Mouse (Mus musculus): ENCODE results near the gene Lamtor3.
"Not testable (repeated sequence)": the region's sequence is repeated elsewhere in the genome, so short reads cannot be mapped to it uniquely, and the experiment has no call there.

The Lamtor3 gene

DNA sequence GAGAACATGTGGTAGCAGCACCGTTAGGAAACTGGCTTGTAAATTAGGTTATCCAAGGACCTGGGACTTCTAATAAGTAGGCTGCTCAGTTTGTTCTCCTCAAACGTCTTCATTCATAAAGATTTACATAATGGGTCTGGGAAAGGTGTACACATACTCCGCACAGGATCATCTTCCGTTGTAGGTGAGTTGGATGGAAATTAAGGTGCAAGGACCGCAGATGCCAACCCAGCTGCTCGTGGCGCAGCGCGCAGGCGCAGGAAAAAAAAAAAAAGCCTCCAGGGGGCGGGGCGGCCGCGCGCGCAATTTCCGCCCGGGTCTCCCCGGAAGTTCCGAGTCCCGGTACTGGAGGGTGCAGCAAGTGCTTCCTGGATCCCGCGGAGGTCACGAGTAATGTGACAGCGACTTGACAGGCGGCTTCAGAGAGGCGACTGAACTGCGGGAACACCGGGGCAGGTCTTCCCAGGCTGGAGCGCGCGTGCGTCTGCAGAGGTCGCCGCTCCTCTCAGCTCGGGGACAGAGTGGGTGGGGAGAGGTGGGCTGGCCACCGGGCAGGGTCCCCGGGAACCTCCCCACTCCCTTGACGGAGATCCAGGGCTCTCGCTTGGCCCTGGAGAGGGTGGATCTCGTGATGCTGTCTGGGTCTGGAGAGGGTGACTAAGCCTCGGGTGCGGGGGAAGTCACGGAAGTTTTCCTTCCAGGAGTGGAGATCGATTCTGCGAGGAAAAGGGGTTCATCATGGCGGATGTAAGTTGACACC, at the start of gene Lamtor3:
TSS of gene Lamtor3 (plus strand) at position 335 of the 760 bp plus-strand sequence.
- peak; percentile 85 to 90 for DNase-seq (ENCODE audit: low spot score in 2 of 2)

DNA sequence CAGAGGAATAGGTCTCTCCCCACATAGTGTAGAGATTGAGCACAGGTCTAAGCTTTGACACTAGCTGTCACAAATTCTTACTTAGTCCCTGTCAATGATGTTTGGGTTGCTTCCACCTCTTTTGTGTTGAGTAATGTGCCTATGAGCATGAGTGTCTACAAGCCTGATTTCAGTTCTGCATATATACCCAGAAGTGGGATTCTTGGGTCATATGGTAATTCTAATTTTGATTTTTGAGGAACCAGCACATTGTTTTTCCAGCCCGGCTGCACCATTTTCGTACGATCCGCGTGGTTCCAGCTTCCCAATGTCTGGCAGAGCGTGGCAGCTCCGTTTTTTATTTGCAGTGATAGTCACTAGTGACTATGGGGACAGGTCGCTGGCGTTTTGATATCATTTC, 48.9 kb upstream of the Lamtor3 start:
- no peak for DNase-seq (ENCODE audit: low spot score in 2 of 2)

GRCm38 (mm10) chr3:137879313-137879712, 39.0 kb upstream of the Lamtor3 start:
- DNase-seq (ENCODE audit: low spot score in 2 of 2), result no peak

DNA sequence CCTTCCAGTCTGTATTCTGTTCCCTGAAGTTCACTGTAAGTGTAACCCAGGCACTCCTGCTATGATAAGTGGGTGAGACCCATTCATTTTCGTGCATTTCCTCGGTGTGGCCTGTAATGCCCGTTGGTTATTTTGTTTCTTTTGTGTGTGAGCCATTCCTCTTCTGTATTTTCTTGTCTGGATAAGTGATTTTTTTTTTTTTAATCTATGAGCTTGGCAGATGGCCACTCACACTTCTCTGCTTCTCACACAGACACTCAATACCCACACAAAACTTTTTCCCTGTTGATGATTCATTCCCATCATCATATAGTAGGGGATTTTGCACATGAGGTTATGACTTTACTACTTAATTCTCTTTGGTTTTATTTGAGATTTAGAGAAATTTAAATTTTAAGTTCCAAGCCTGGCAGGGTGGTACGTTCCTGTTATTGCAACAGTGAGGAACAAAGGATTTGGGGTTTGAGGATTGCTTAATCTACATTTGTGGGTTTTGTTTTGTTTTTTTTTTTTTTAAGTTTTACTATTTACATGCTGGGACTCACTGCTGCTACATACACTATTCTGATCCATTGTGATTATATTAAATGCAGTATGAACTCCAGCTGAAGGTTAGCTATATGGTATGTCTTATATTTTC, 38.1 kb upstream of the Lamtor3 start:
- DNase-seq (ENCODE audit: low spot score in 2 of 2), result no peak

GRCm38 (mm10) chr3:137881093-137881492, 37.2 kb upstream of the Lamtor3 start:
- DNase-seq (ENCODE audit: low spot score in 2 of 2), result no peak

DNA sequence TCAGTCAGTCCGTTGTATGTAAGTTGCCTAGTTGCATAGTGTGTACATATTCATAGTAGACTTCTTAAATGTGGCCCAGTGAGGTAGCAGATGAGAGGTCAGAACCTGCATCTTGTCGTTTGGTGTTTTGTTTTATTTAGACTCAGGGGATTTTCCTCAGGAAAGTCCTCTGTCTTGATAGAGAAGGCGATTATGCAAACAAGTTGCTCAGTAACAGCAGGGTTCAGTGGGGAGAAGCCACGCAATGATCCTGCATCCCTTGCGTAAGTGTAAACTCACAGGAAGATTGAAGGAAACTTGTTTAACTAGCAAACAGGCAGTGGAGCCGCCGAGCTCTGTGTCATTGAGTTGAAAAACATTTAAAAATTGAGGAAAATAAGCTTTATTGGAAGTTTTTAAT, 30.3 kb upstream of the Lamtor3 start:
- no peak for DNase-seq (ENCODE audit: low spot score in 2 of 2)

DNA sequence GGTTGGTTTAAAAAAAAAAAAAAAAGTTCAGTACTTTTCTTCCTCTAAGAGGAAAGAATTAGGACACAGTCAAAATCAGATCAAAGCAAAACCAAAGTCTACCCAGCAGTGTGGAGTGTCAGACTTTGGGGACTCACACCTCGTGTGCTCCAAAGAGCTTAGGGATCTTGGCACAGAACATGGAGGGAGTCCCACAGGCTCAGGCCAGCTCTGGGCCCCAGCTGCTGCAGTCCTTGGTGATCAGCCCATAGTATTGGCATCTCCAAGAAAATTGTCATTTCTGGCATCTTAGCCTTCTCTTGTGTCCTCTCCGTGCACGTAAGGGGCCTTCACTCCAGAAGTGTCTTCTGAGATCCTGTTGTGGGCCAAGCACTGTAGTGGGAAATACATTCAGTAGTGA, 27.2 kb upstream of the Lamtor3 start:
- DNase-seq (ENCODE audit: low spot score in 2 of 2), result no peak

DNA sequence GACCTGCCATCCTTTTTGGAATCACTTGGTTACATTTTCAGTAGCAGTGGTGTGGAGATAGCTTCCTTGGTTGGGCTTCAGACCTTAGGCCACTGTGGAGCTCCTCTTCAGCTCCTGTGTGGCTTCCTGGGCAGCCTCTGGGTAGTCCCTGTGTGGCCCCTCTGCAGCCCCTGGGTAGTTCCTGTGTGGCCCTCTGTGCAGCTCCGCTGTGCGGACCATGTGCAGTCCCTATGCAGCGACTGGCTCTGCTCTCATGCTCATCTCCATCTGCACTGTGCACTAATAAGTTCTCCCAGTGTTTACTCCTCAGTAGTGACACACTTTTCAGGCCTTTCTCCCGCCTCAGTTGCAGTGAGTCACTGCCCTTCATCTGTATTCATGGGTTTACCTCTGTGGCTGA, 26.2 kb upstream of the Lamtor3 start:
- no peak for DNase-seq (ENCODE audit: low spot score in 2 of 2)

- no peak for DNase-seq (ENCODE audit: low spot score in 2 of 2)
These were observed 24.5 kb upstream of the Lamtor3 start for GRCm38 (mm10) chr3:137893789-137894188.

GRCm38 (mm10) chr3:137895196-137895595, 23.1 kb upstream of the Lamtor3 start:
- no peak for DNase-seq (ENCODE audit: low spot score in 2 of 2)

DNA sequence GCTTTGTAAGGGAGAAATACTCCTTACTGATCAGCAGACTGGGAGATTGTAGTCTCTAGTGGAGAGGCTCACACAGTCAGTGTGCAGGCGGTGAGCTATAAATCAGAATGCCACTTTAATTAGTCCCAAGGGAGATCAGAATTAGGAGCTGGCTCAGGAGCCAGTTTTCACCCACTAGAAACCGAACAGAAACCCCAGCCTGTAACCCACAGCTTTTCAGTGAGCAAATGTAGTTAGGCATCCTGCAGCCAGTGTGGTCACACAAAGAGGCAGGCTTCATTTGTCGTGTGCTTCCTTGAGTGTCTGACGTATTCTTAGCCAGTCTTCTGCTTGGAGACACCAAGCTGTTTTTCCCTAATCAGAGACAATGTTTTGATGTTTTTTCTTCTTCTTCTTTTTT, 21.9 kb upstream of the Lamtor3 start:
- no peak for DNase-seq (ENCODE audit: low spot score in 2 of 2)

DNA sequence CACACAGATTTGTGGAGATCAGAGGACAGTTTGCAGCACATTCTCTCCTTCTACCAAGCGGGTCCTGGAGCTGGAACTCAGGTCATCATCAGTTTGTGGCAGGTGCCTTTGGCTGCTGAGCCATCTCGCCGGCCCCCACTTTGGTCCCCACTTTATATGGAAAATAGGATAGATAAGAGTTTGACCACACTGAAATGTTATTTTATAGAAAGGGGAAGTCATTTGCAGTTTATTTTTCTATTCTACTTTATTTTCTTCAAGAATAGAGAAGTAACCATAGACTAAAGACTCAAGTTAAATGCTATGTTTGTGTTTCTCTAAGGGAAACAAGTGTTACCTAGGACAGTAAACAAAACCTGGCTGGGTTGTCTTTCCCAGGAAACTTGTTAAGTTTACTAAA, 21.4 kb upstream of the Lamtor3 start:
- no peak for DNase-seq (ENCODE audit: low spot score in 2 of 2)

- DNase-seq (ENCODE audit: low spot score in 2 of 2), result no peak
These were observed 20.6 kb upstream of the Lamtor3 start for GRCm38 (mm10) chr3:137897685-137898084.

- DNase-seq (ENCODE audit: low spot score in 2 of 2), result no peak
These were observed 18.2 kb upstream of the Lamtor3 start for GRCm38 (mm10) chr3:137900149-137900548.

DNA sequence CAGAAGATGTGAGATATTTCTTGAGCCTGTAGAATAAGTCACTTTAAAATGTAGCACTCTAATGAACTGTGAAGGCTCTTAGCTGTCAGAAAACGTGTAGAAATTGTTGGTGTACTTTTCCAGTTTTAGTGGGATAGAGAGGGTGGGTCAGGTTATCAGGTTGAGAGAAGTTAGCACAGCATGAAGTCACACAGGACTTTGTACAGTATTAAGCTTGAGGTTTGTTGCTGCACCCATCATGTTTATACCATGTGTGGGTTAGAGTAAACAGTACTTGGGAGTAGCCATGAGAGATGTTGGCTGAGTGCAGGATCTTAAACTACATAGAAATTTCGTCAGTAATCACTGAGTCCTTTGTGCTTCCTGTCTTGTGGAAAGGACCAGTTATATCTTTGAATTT, 5.2 kb upstream of the Lamtor3 start:
- DNase-seq (ENCODE audit: low spot score in 2 of 2), result no peak

- not testable (repeated sequence) for DNase-seq (ENCODE audit: low spot score in 2 of 2)
These were observed 3.7 kb upstream of the Lamtor3 start for GRCm38 (mm10) chr3:137914567-137914966.

- DNase-seq (ENCODE audit: low spot score in 2 of 2), result no peak
These were observed 573 bp upstream of the Lamtor3 start for GRCm38 (mm10) chr3:137917694-137918171.

DNA sequence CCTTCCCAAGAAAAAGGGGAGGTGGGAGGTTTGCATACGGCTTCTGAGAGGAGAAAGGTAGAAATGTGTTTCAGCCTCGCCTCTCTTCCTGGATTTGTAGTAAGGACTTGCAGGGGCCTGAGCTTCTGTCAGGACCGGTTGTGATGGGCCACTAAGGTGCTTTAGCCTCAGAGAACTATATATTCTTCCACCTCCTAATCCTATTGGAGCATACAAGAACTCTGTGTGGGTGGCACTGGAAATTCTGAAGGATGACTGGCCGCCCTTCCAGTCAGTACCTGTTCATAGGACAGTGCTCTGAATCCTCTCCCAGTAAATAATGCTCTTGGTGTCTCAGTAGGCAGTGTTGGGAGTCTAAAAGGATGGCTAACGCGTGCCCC, 616 bp downstream of the Lamtor3 start:
- DNase-seq (ENCODE audit: low spot score in 2 of 2), result no peak

GRCm38 (mm10) chr3:137919398-137919797, 1.1 kb downstream of the Lamtor3 start:
- no peak for DNase-seq (ENCODE audit: low spot score in 2 of 2)

DNA sequence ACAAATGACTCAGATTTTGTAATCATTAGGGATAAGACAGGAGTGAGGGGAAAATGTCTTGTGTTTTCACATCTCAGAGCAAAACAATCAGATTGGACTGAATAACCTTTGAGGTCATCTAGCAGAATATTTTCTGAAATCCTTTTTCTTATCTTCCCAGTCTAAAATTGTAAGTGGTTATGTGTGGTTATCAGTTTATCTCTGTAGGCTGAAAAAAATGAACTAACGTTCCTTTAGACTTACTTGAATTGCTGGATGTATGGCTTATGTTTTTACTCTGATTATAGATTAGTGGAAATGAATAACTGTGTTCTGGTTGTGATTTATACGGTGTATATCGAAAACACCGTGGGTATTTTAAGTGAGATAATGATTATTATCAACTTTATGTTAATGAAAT, 2.3 kb downstream of the Lamtor3 start:
- no peak for DNase-seq (ENCODE audit: low spot score in 2 of 2)

- DNase-seq (ENCODE audit: low spot score in 2 of 2), result no peak
These were observed 8.7 kb downstream of the Lamtor3 start for GRCm38 (mm10) chr3:137927010-137927409.

GRCm38 (mm10) chr3:137929940-137930339, 11.6 kb downstream of the Lamtor3 start:
- no peak for DNase-seq (ENCODE audit: low spot score in 2 of 2)

GRCm38 (mm10) chr3:137932748-137933147, 14.4 kb downstream of the Lamtor3 start:
- DNase-seq (ENCODE audit: low spot score in 2 of 2), result no peak
